ENCODE assay signal across 28 mouse cellular contexts in genomic region chr17:25417990-25418389, GRCm38 (mm10). TPM values are rescaled to one million over a fixed set of nuclear protein-coding genes. Genes with fewer than 3 reads are reported as not detected.
DNase-seq lines count a peak whose midpoint lies in the region; ATAC-seq and TF ChIP-seq lines count a peak whose summit lies in the region.
"Had no signal": no experiment of that assay in that cellular context is flagged by ENCODE, and none has a peak within 500 bp of the region (broad histone marks: within the 10 kb centered on the region; RNA-seq: fewer than 3 reads in every experiment).

No protein-coding gene starts in this region.

- H3K9me3 ChIP-seq in limb, embryonic 12.5 days, result no peaks in the 10 kb centered on the region
- no peaks in the 10 kb centered on the region for H3K9me3 ChIP-seq in midbrain, embryonic 16.5 days (replicated peaks; ENCODE audit: control insufficient read depth, low read length, poor library complexity, severe bottlenecking)
- H3K9me3 ChIP-seq: embryonic facial prominence, embryonic 10.5 days; G1E; stomach, embryonic 15.5 days had no signal

- H3K9ac ChIP-seq in limb, embryonic 12.5 days (replicated peaks), result no peak overlapping the region
- no peak overlapping the region for H3K9ac ChIP-seq in midbrain, embryonic 16.5 days (ENCODE audit: low read depth, low read length)
- H3K9ac ChIP-seq: liver, embryonic 14.5 days; lung, embryonic 14.5 days; stomach, embryonic 15.5 days had no signal

- no peak overlapping the region for H3K4me2 ChIP-seq in limb, embryonic 12.5 days
- H3K4me2 ChIP-seq in midbrain, embryonic 16.5 days (ENCODE audit: low read length), result no peak overlapping the region
- H3K4me2 ChIP-seq: heart, embryonic 11.5 days; lung, embryonic 14.5 days; stomach, embryonic 15.5 days had no signal

- DNase-seq in adrenal gland, postnatal 36 days, result peak; percentile 45 to 58
- DNase-seq in adrenal gland, postnatal 4 days (ENCODE audit: low spot score in 2 of 2), result no peak
- no peak for DNase-seq in layer of hippocampus, adult 2 months (ENCODE audit: low spot score in 2 of 2)
- DNase-seq in layer of hippocampus, postnatal 10 days (ENCODE audit: low spot score in 2 of 2), result no peak
- no peak for DNase-seq in embryo, embryonic 10.5 days (ENCODE audit: low spot score)
- DNase-seq in kidney, postnatal 25 days, result no peak
- DNase-seq: adrenal gland, postnatal 10 days; cerebellum, adult 9-11 months; heart, postnatal 10 days; kidney, adult 2 months; lung, embryonic 14.5 days; thymus, postnatal 25 days had no signal

- no peak for ATAC-seq in limb, embryonic 12.5 days (ENCODE audit: insufficient number of reproducible peaks, insufficient read depth, low FRiP score, low TSS enrichment, low read depth)
- no peak for ATAC-seq in midbrain, embryonic 16.5 days
- ATAC-seq: Patski had no signal

- peaks cover 20% of the 10 kb centered on the region for H3K36me3 ChIP-seq in limb, embryonic 12.5 days
- no peaks in the 10 kb centered on the region for H3K36me3 ChIP-seq in midbrain, embryonic 16.5 days (ENCODE audit: control insufficient read depth, insufficient read depth, low read length)
- H3K36me3 ChIP-seq: embryonic facial prominence, embryonic 10.5 days; G1E; stomach, embryonic 15.5 days had no signal

- H3K27ac ChIP-seq in layer of hippocampus, adult 2 months, result peak overlapping the region; percentile 80
- peak overlapping the region; percentile 64 for H3K27ac ChIP-seq in limb, embryonic 12.5 days
- H3K27ac ChIP-seq in midbrain, embryonic 16.5 days (ENCODE audit: low read length), result peak overlapping the region; percentile 67
- H3K27ac ChIP-seq: kidney, postnatal 0 days; liver, embryonic 14.5 days; stomach, embryonic 15.5 days had no signal

- no peaks in the 10 kb centered on the region for H3K27me3 ChIP-seq in limb, embryonic 12.5 days
- H3K27me3 ChIP-seq in midbrain, embryonic 16.5 days (ENCODE audit: control insufficient read depth, insufficient read depth, low read depth, low read length), result no peaks in the 10 kb centered on the region
- H3K27me3 ChIP-seq: stomach, embryonic 15.5 days had no signal

- H3K4me1 ChIP-seq in limb, embryonic 12.5 days (replicated peaks), result peaks cover 81% of the 10 kb centered on the region
- peaks cover 44% of the 10 kb centered on the region for H3K4me1 ChIP-seq in midbrain, embryonic 16.5 days (ENCODE audit: control insufficient read depth, insufficient read depth, low read length)

- TF ChIP-seq CTCF in layer of hippocampus, adult 2 months (conservative IDR thresholded peaks at IDR 0.05), result no peak

- 89% methylated on average over 6 of the region's 6 CpGs for WGBS in limb, embryonic 12.5 days
- 63% methylated on average over 6 of the region's 6 CpGs for WGBS in midbrain, embryonic 16.5 days

- H3K4me3 ChIP-seq in layer of hippocampus, adult 2 months, result no peak overlapping the region
- no peak overlapping the region for H3K4me3 ChIP-seq in limb, embryonic 12.5 days (replicated peaks)
- no peak overlapping the region for H3K4me3 ChIP-seq in midbrain, embryonic 16.5 days (ENCODE audit: low read depth, low read length)
- H3K4me3 ChIP-seq: stomach, embryonic 15.5 days had no signal

RNA-seq across cellular contexts. Expression of gene Cacna1h, which starts 15.6 kb away (rescaled TPM):
- 10 to 100 TPM; 58.7 to 97.3 TPM for total RNA-seq in adrenal gland, postnatal 36 days (2021)
- total RNA-seq in adrenal gland, postnatal 4 days (2021), result 10 to 100 TPM; 64.1 to 65.3 TPM
- 100 to 1,000 TPM; 121 to 142 TPM for total RNA-seq in layer of hippocampus, adult 2 months (2021)
- 100 to 1,000 TPM in 1 of 2 experiments, 10 to 100 TPM in 1; 91.4 to 104 TPM for total RNA-seq in layer of hippocampus, postnatal 10 days (2021)
- 10.1 and 11.6 TPM in 2 replicates for polyA plus RNA-seq in limb, embryonic 12.5 days (2016; fragmentation: Nextera tagmentation; extraction: Ambion mirVana)
- 10.0 and 11.5 TPM in 2 replicates for polyA plus RNA-seq in midbrain, embryonic 16.5 days (2015; fragmentation: Nextera tagmentation; extraction: Ambion mirVana)
- total RNA-seq: granulocyte monocyte progenitor cell, adult 5-6 weeks had no signal
- polyA plus RNA-seq: G1E had no signal

RNA-seq across cellular contexts. Expression of gene Tekt4, which starts 36.4 kb away (rescaled TPM):
- not detected for total RNA-seq in adrenal gland, postnatal 36 days (2021)
- total RNA-seq in adrenal gland, postnatal 4 days (2021), result not detected
- 1 to 10 TPM; 1.8 to 2.0 TPM for total RNA-seq in layer of hippocampus, adult 2 months (2021)
- 1 to 10 TPM; 1.3 to 3.1 TPM for total RNA-seq in layer of hippocampus, postnatal 10 days (2021)
- polyA plus RNA-seq in limb, embryonic 12.5 days (2016; fragmentation: Nextera tagmentation; extraction: Ambion mirVana), result not detected in 2 replicates
- 1.5 TPM in 2 replicates for polyA plus RNA-seq in midbrain, embryonic 16.5 days (2015; fragmentation: Nextera tagmentation; extraction: Ambion mirVana)
- total RNA-seq: adrenal gland, postnatal 10 days; common myeloid progenitor, adult 5-6 weeks; G1E; gastrocnemius, adult 8-10 months; granulocyte monocyte progenitor cell, adult 5-6 weeks; heart, postnatal 10 days had no signal
- polyA plus RNA-seq: embryonic facial prominence, embryonic 10.5 days; G1E; kidney, postnatal 0 days; Patski had no signal

RNA-seq across cellular contexts. Expression of gene Tpsg1, which starts 48.9 kb away (rescaled TPM):
- not detected for total RNA-seq in adrenal gland, postnatal 36 days (2021)
- total RNA-seq in adrenal gland, postnatal 4 days (2021), result under 1 TPM in 1 of 2 experiments, not detected in 1; 0.56 TPM
- total RNA-seq in layer of hippocampus, adult 2 months (2021), result not detected
- total RNA-seq in layer of hippocampus, postnatal 10 days (2021), result not detected
- 0.70 TPM in 1 of 2 replicates, not detected in the other for polyA plus RNA-seq in limb, embryonic 12.5 days (2016; fragmentation: Nextera tagmentation; extraction: Ambion mirVana)
- 0.29 and 0.88 TPM in 2 replicates for polyA plus RNA-seq in midbrain, embryonic 16.5 days (2015; fragmentation: Nextera tagmentation; extraction: Ambion mirVana)
- total RNA-seq: adrenal gland, postnatal 10 days; common myeloid progenitor, adult 5-6 weeks; gastrocnemius, adult 8-10 months; granulocyte monocyte progenitor cell, adult 5-6 weeks; heart, postnatal 10 days; layer of hippocampus, postnatal 25 days; left cerebral cortex, postnatal 14 days had no signal
- polyA plus RNA-seq: embryonic facial prominence, embryonic 10.5 days; G1E; kidney, adult 2 months; Patski had no signal

RNA-seq across cellular contexts. Expression of gene Tpsb2, which starts 51.9 kb away (rescaled TPM):
- 1 to 10 TPM; 2.8 to 3.2 TPM for total RNA-seq in adrenal gland, postnatal 36 days (2021)
- total RNA-seq in adrenal gland, postnatal 4 days (2021), result 10 to 100 TPM; 10.3 to 19.6 TPM
- total RNA-seq in layer of hippocampus, adult 2 months (2021), result under 1 TPM in 1 of 2 experiments, not detected in 1; 0.82 TPM
- total RNA-seq in layer of hippocampus, postnatal 10 days (2021), result 1 to 10 TPM in 1 of 2 experiments, under 1 TPM in 1; 0.42 to 1.0 TPM
- not detected in 2 replicates for polyA plus RNA-seq in limb, embryonic 12.5 days (2016; fragmentation: Nextera tagmentation; extraction: Ambion mirVana)
- polyA plus RNA-seq in midbrain, embryonic 16.5 days (2015; fragmentation: Nextera tagmentation; extraction: Ambion mirVana), result 0.23 TPM in 1 of 2 replicates, not detected in the other
- total RNA-seq: common myeloid progenitor, adult 5-6 weeks; granulocyte monocyte progenitor cell, adult 5-6 weeks had no signal
- polyA plus RNA-seq: embryonic facial prominence, embryonic 10.5 days; G1E; heart, embryonic 11.5 days; hindbrain, embryonic 11.5 days; neural tube, embryonic 14.5 days; Patski had no signal

Comparison
In these comparisons a context has a peak if more than half of its experiments do, and no peak if none do; other contexts are left out.
1. DNase-seq: peak in adrenal gland, postnatal 36 days (2 of 2); none in adrenal gland, postnatal 4 days (0 of 2), layer of hippocampus, adult 2 months (0 of 2), layer of hippocampus, postnatal 10 days (0 of 2), embryo, embryonic 10.5 days (single experiment) and kidney, postnatal 25 days (0 of 2).
2. Peak in every context shown above with its lines, with median percentiles within 50 percentile points of each other: H3K27ac ChIP-seq.